Mouse (Mus musculus) CH12.LX (cell line): ENCODE measurements at regions not wholly inside any gene's neighbourhood (a gene's known extent, or its start where the extent isn't known, plus 50 kb on each side); places are given as distances from the start of the nearest gene placed in this dataset.

Source experiments
- DNase-seq: peaks from one replicate; pipeline ENCODE4 v3.0.0-alpha.2; 2013; ENCODE audit errors: extremely low read depth
- H3K27ac ChIP-seq: 2 replicates; pipeline ENCODE4 v1.5.1; 2012; ENCODE audit warnings: low read depth, mild to moderate bottlenecking, control low read depth, moderate library complexity; ENCODE audit not compliant: insufficient read depth
- H3K27me3 ChIP-seq: replicated peaks from 2 replicates; pipeline ENCODE3; 2012; ENCODE audit warnings: inconsistent platforms
- H3K36me3 ChIP-seq, 2 experiments: replicated peaks in 1 of 2; 2 replicates each; pipeline versions ENCODE3 to v1.6.1; 2012; ENCODE audit warnings: inconsistent platforms in 1 of 2, low read length in 1 of 2, mild to moderate bottlenecking in 1 of 2, mixed read lengths in 1 of 2, moderate library complexity in 1 of 2; ENCODE audit not compliant: control insufficient read depth in 1 of 2, insufficient read depth in 1 of 2
- H3K4me1 ChIP-seq, 2 experiments: 2 replicates each; pipeline ENCODE4 v1.6.1; 2012; ENCODE audit warnings: inconsistent platforms in 1 of 2, moderate library complexity in 1 of 2; ENCODE audit not compliant: insufficient read depth in 2 of 2, control insufficient read depth in 1 of 2
- H3K4me2 ChIP-seq: 2 replicates; pipeline ENCODE4 v1.6.1; 2012; ENCODE audit warnings: low read depth, mild to moderate bottlenecking, control low read depth; ENCODE audit not compliant: poor library complexity, insufficient read depth, severe bottlenecking
- H3K4me3 ChIP-seq, 3 experiments: fragments of 150-350 bp in 1 of 3; sonication (generic) in 1 of 3; replicated peaks in 1 of 3; 2 replicates each; pipeline versions ENCODE3 to v1.5.1; 2011 to 2012; ENCODE audit warnings: low read depth in 2 of 3, low read length in 2 of 3, mild to moderate bottlenecking in 2 of 3, moderate library complexity in 2 of 3, control low read depth in 1 of 3, improper control_type of control experiment in 1 of 3, inconsistent platforms in 1 of 3, mixed read lengths in 1 of 3; ENCODE audit not compliant: poor library complexity in 1 of 3
- H3K79me2 ChIP-seq: replicated peaks from 2 replicates; pipeline ENCODE4 v1.6.1; 2012; ENCODE audit warnings: mild to moderate bottlenecking, moderate library complexity; ENCODE audit not compliant: control insufficient read depth, poor library complexity, insufficient read depth, severe bottlenecking; ENCODE audit errors: extremely low read depth
- H3K9ac ChIP-seq: 2 replicates; pipeline ENCODE4 v1.6.1; 2012; ENCODE audit warnings: low read depth, mild to moderate bottlenecking, control low read depth, moderate library complexity; ENCODE audit not compliant: insufficient read depth
- H3K9me3 ChIP-seq: replicated peaks from 2 replicates; pipeline ENCODE3; 2012; ENCODE audit warnings: low read length, inconsistent platforms, mixed read lengths
- CHD1 ChIP-seq: IDR thresholded peaks from 2 replicates; pipeline ENCODE4 v1.6.1; 2012; ENCODE audit warnings: low read depth, low read length, improper control_type of control experiment, inconsistent platforms
- CTCF ChIP-seq, 2 experiments: IDR thresholded peaks in 1 of 2; conservative IDR thresholded peaks in 1 of 2; 2 replicates each; pipeline ENCODE4 v1.5.1; 2011 to 2012; ENCODE audit warnings: low read depth in 2 of 2, low read length in 2 of 2, improper control_type of control experiment in 1 of 2, inconsistent platforms in 1 of 2, mild to moderate bottlenecking in 1 of 2, moderate library complexity in 1 of 2
- E2F4 ChIP-seq: IDR thresholded peaks from 2 replicates; pipeline ENCODE4 v1.6.1; 2011; ENCODE audit warnings: low read depth, low read length, improper control_type of control experiment; ENCODE audit not compliant: insufficient replicate concordance
- ELF1 ChIP-seq: IDR thresholded peaks from 2 replicates; pipeline ENCODE4 v1.6.1; 2014; ENCODE audit warnings: low read depth, mild to moderate bottlenecking, inconsistent platforms, low read length, improper control_type of control experiment
- ETS1 ChIP-seq: conservative IDR thresholded peaks from 2 replicates; pipeline ENCODE4 v1.6.1; 2012; ENCODE audit warnings: low read depth, mild to moderate bottlenecking, inconsistent platforms, low read length, improper control_type of control experiment, moderate library complexity
- GABPA ChIP-seq: IDR thresholded peaks from 2 replicates; pipeline ENCODE4 v1.6.1; 2012; ENCODE audit warnings: low read depth, low read length, improper control_type of control experiment, inconsistent platforms; ENCODE audit not compliant: insufficient replicate concordance
- HCFC1 ChIP-seq: IDR thresholded peaks from 2 replicates; pipeline ENCODE4 v1.6.1; 2012; ENCODE audit warnings: low read depth, mild to moderate bottlenecking, inconsistent platforms, low read length, improper control_type of control experiment
- IRF4 ChIP-seq: IDR thresholded peaks from 2 replicates; pipeline ENCODE4 v1.6.1; 2014; ENCODE audit warnings: low read depth, mild to moderate bottlenecking, inconsistent platforms, low read length, improper control_type of control experiment
- KAT2A ChIP-seq: IDR thresholded peaks from 2 replicates; pipeline ENCODE4 v1.6.1; 2012; ENCODE audit warnings: low read length, improper control_type of control experiment, inconsistent platforms; ENCODE audit not compliant: insufficient replicate concordance
- MAX ChIP-seq: IDR thresholded peaks from 2 replicates; pipeline ENCODE4 v1.6.1; 2011; ENCODE audit warnings: low read length, improper control_type of control experiment
- MAZ ChIP-seq: IDR thresholded peaks from 2 replicates; pipeline ENCODE4 v1.6.1; 2012; ENCODE audit warnings: low read depth, mild to moderate bottlenecking, inconsistent platforms, low read length, improper control_type of control experiment, moderate library complexity
- MEF2A ChIP-seq: IDR thresholded peaks from 2 replicates; pipeline ENCODE4 v1.6.1; 2014; ENCODE audit warnings: low read depth, mild to moderate bottlenecking, inconsistent platforms, low read length, improper control_type of control experiment, borderline replicate concordance
- MXI1 ChIP-seq: IDR thresholded peaks from 2 replicates; pipeline ENCODE4 v1.6.1; 2011; ENCODE audit warnings: mild to moderate bottlenecking, low read depth, low read length, improper control_type of control experiment
- NELFE ChIP-seq: IDR thresholded peaks from 2 replicates; pipeline ENCODE4 v1.6.1; 2011; ENCODE audit warnings: low read depth, low read length, improper control_type of control experiment
- PAX5 ChIP-seq: IDR thresholded peaks from 2 replicates; pipeline ENCODE4 v1.6.1; 2012; ENCODE audit warnings: low read length, inconsistent platforms, mixed read lengths
- POLR2A ChIP-seq: IDR thresholded peaks from 2 replicates; pipeline ENCODE4 v1.6.1; 2011; ENCODE audit warnings: low read depth, mild to moderate bottlenecking, improper control_type of control experiment, low read length
- POLR2AphosphoS2 ChIP-seq: IDR thresholded peaks from 2 replicates; pipeline ENCODE4 v1.6.1; 2011; ENCODE audit warnings: low read depth, low read length, improper control_type of control experiment
- RAD21 ChIP-seq: IDR thresholded peaks from 2 replicates; pipeline ENCODE4 v1.6.1; 2011; ENCODE audit warnings: low read depth, mild to moderate bottlenecking, low read length, improper control_type of control experiment, moderate library complexity
- RCOR1 ChIP-seq: conservative IDR thresholded peaks from 2 replicates; pipeline ENCODE4 v1.6.1; 2012; ENCODE audit warnings: low read depth, mild to moderate bottlenecking, inconsistent platforms, low read length, improper control_type of control experiment
- SMC3 ChIP-seq: IDR thresholded peaks from 2 replicates; pipeline ENCODE4 v1.6.1; 2011; ENCODE audit warnings: low read depth, low read length, improper control_type of control experiment
- TBP ChIP-seq: conservative IDR thresholded peaks from 2 replicates; pipeline ENCODE4 v1.6.1; 2011; ENCODE audit warnings: low read depth, low read length, improper control_type of control experiment
- TCF12 ChIP-seq: IDR thresholded peaks from 2 replicates; pipeline ENCODE4 v1.6.1; 2014; ENCODE audit warnings: low read depth, mild to moderate bottlenecking, inconsistent platforms, low read length, improper control_type of control experiment
- UBTF ChIP-seq: IDR thresholded peaks from 2 replicates; pipeline ENCODE4 v1.6.1; 2012; ENCODE audit warnings: low read depth, mild to moderate bottlenecking, inconsistent platforms, low read length, improper control_type of control experiment, moderate library complexity
- USF2 ChIP-seq: conservative IDR thresholded peaks from 2 replicates; pipeline ENCODE4 v1.6.1; 2011; ENCODE audit warnings: low read depth, low read length, improper control_type of control experiment
- ZKSCAN1 ChIP-seq: IDR thresholded peaks from 2 replicates; pipeline ENCODE4 v1.6.1; 2012; ENCODE audit warnings: low read depth, inconsistent platforms, low read length, improper control_type of control experiment, borderline replicate concordance
- ZMIZ1 ChIP-seq: IDR thresholded peaks from 2 replicates; pipeline ENCODE4 v1.6.1; 2012; ENCODE audit warnings: low read depth, mild to moderate bottlenecking, inconsistent platforms, low read length, improper control_type of control experiment
- dilution Hi-C: fragments of 300-500 bp; cut with MboI; formaldehyde crosslinking; loops from 2 replicates; pipeline ENCODE4 v1.14.3; 2020; ENCODE audit warnings: low sequenced_read_pairs; ENCODE audit not compliant: extremely low pct_unique_long_range_greater_than_20kb, extremely low pct_ligation_motif_present
- in situ Hi-C: fragments of 300-500 bp; cut with MboI; formaldehyde crosslinking; loops from 3 replicates; pipeline ENCODE4 v1.14.3; 2019; ENCODE audit warnings: low sequenced_read_pairs, low pct_ligation_motif_present, low pct_unique_long_range_greater_than_20kb, mixed read lengths

GRCm38 (mm10) chr16:30793378-30793753 lies 193.8 kb downstream of the Fam43a start:
- DNase-seq, result no peak
- TF ChIP-seq POLR2AphosphoS2 (no peak), TBP (no peak), SMC3 (no peak), MXI1 (no peak), CHD1 (no peak), ELF1 (no peak), CTCF (conservative IDR thresholded peaks at IDR 0.05 in 1 of 2, IDR thresholded peaks at IDR 0.05 in 1 of 2; ENCODE audit: low read depth in 2 of 2, low read length in 2 of 2) (no peak), TCF12 (no peak), E2F4 (no peak), RAD21 (no peak), NELFE (no peak), POLR2A (no peak), KAT2A (no peak), RCOR1 (no peak), MEF2A (no peak)
- no peaks in the 10 kb centered on the region for H3K9me3 ChIP-seq
- no peak overlapping the region for H3K4me3 ChIP-seq
- dilution Hi-C loops (no loop called here), in situ Hi-C loops (no loop called here)
- no peaks in the 10 kb centered on the region for H3K27me3 ChIP-seq
- H3K36me3 ChIP-seq, result no peaks in the 10 kb centered on the region
- no peak overlapping the region for H3K4me2 ChIP-seq
- H3K4me1 ChIP-seq, result peaks cover 2 to 16% of the 10 kb centered on the region in 2 experiments; a peak in 2 of 4 replicates
- no peaks in the 10 kb centered on the region for H3K79me2 ChIP-seq
- H3K27ac ChIP-seq, result no peak overlapping the region
- H3K9ac ChIP-seq, result no peak overlapping the region

- dilution Hi-C loops, result no loop called here
- TF ChIP-seq IRF4, result no peak
- TF ChIP-seq SMC3, result no peak
- TF ChIP-seq KAT2A, result no peak
- no peak for TF ChIP-seq MAX
- no peak for TF ChIP-seq CHD1
- no peak for TF ChIP-seq NELFE
- no peak for TF ChIP-seq ZMIZ1
- no peak for TF ChIP-seq TCF12
- TF ChIP-seq CTCF (conservative IDR thresholded peaks at IDR 0.05 in 1 of 2, IDR thresholded peaks at IDR 0.05 in 1 of 2; ENCODE audit: low read depth in 2 of 2, low read length in 2 of 2), result no peak
- TF ChIP-seq UBTF, result no peak
- no peak for TF ChIP-seq GABPA
- TF ChIP-seq MAZ, result no peak
- no peak for TF ChIP-seq ZKSCAN1
- TF ChIP-seq USF2, result no peak
- no peak for TF ChIP-seq POLR2AphosphoS2
- no peak for TF ChIP-seq POLR2A
- TF ChIP-seq PAX5, result no peak
- no peak for TF ChIP-seq ETS1
- TF ChIP-seq HCFC1, result no peak
- Histone ChIP-seq H3K36me3 (no peaks in the 10 kb centered on the region), H3K9ac (no peak overlapping the region), H3K79me2 (no peaks in the 10 kb centered on the region), H3K4me2 (no peak overlapping the region), H3K9me3 (no peaks in the 10 kb centered on the region), H3K27me3 (no peaks in the 10 kb centered on the region), H3K4me3 (no peak overlapping the region), H3K27ac (no peak overlapping the region), H3K4me1 (peaks cover 2 to 13% of the 10 kb centered on the region in 2 experiments; a peak in 2 of 4 replicates)
- in situ Hi-C loops, result no loop called here
- no peak for DNase-seq
These were observed 194.3 kb downstream of the Fam43a start for GRCm38 (mm10) chr16:30793856-30794255.
